Mouse (Mus musculus) skeletal muscle tissue, adult 2 months (tissue): Measurements from ENCODE around the gene Epha8.

Experiments used
- DNase-seq: peaks from one replicate; pipeline ENCODE4 v3.0.0-alpha.2; 2012; ENCODE audit warnings: low read depth, low spot score

Epha8 gene

DNA sequence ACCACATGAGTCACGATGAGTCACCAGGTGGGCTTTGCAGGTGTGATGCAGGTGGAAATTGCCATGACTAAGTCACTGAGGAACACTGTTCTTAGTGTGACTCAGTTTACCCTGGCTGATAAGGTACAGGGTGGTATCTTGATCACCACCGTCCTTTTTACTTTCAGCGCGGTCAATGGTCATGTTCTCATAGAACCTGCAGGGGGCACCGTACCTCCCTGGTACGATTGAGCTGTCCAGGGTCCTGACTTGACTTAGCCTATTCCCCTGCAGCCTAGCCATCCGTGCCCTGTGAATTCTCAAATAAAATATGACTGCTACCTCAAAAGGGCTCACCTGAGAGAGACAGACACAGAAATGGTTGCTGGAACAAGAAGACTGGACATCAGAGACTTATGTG, 49.6 kb downstream of the Epha8 start:
- peak; percentile 31 for DNase-seq

GRCm38 (mm10) chr4:136904767-136905539, 51.7 kb downstream of the Epha8 start:
- no peak for DNase-seq

GRCm38 (mm10) chr4:136899154-136899553, 57.5 kb downstream of the Epha8 start:
- DNase-seq: no peak

DNA sequence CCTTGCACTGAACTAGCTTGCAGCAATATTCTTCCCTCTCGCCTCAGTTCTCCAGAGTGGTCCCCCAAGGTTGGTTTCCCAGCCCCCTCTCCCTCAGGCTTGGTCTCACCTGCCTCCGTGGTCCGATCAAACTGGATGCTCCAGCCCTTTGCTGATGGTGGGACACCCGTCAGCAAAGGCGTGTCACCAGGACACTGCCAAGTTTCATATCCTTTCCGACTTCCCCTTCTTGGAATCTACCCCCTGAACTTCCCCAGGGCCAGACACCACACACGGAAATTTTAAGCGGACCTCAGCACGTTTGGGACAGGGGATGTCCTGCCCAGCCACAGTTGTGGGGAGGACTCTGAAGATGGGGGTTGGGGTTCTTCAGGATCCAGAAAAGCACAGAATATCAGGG, 58.0 kb downstream of the Epha8 start, which contains the start of gene C1qa:
C1qa (minus strand) TSS at position 167 of the 400 bp plus-strand sequence.
- DNase-seq: peak; percentile 42

DNA sequence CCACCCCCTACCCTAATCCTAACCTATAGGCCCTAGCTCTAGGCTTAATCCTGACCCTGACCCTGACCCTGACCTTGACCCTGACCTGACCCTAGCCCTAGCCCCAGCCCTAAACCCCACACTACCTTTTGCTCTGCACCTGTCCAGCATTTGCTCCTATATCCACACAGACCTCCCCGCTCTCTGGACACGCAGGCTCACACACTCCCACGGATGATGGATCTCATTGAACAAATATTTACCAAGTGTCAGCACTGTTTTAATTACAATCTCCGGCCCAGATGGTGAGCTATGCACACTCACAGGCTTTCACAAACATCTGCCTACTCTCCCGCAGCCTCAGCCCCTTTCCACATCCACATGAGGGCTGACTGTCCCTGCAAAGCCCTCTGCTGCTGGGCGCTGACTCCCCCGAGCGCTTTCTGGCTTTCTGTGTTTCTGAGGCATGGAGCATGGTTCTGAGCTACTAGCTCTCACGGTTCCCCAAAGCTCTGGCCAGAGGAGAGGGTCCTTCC, 58.5 kb downstream of the Epha8 start:
- DNase-seq: no peak

DNA sequence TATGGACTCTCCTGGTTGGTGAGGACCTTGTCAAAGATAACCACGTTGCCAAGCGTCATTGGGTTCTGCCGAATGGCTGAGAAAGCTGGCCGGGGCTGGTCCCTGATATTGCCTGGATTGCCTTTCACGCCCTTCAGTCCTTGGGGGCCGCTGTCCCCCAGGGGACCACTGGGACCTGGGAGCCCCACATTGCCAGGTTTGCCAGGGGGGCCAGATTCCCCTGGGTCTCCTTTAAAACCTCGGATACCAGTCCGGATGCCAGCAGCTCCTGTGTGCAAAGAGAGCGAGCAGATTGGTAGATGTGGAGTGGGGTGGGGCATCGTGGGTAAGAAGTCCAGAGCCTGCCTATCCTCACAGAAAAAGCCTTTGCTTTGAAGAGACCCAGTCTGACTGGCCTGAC, 60.2 kb downstream of the Epha8 start:
- no peak for DNase-seq

GRCm38 (mm10) chr4:136895861-136896260, 60.8 kb downstream of the Epha8 start:
- no peak for DNase-seq

GRCm38 (mm10) chr4:136894821-136895220, 61.8 kb downstream of the Epha8 start:
- DNase-seq: no peak

DNA sequence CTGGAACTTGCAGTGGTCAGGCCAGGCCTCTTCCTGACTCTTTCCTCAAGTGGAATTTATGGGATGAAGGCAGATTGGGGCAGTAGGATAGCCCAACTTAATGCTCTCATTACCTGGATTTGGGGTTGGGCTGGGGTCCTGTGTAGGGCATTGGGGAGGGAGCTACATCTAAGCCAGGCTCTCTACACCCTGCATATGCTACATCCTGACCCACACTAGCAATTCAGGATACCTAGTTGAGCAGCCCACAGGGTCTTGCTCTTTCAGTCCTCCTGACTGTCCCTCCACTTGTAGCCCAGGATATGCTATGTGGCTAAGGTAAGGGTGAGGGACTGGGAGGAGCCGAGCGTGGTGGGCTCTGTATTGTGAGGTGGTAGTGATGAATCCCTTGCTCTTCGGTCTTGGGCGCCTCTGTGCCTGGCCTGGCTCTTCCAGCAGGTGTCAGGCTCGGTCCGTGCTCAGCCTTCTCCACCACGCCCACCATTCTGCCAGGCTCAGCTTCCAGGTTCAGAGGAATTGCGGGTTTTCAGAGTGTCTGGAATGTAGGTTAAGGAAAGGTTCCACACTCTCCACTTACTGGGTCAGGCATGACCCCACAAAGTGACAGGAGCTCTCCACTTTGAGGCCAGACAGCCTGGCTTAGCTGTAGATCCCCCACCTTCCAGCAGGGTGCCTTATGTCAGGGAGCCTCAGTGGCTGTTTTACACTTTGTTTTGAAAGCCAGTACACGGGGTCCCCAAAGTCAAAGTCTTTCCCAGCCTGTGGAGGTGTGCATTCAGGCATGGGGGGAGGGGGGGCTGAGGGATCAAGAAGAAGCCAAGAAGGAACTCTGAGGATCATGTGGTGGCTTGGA, 62.7 kb downstream of the Epha8 start:
- no peak for DNase-seq

- DNase-seq: peak; percentile 58
These were observed 63.8 kb downstream of the Epha8 start, which contains the start of gene C1qc for GRCm38 (mm10) chr4:136892811-136893210. TSS of gene C1qc (minus strand) at chr4:136893065.

DNA sequence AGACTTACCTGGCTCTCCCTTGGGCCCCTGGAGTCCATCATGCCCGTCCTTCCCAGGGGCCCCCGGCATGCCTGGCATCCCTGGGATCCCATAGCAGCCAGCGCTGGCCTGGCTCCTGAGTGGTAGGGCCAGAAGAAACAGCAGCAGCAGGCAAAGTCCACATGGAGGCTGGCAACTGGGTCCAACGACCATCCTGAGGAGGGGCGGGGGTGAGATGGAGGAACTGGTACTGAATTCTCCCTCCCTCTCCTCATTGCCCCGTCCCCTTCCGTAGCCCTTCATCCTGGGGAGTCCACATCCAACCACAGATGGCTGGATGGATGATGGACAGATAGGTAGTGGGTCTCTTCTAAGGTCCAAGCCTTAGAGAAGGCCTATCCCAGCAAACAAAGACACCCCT, 64.2 kb downstream of the Epha8 start:
- DNase-seq: no peak

DNA sequence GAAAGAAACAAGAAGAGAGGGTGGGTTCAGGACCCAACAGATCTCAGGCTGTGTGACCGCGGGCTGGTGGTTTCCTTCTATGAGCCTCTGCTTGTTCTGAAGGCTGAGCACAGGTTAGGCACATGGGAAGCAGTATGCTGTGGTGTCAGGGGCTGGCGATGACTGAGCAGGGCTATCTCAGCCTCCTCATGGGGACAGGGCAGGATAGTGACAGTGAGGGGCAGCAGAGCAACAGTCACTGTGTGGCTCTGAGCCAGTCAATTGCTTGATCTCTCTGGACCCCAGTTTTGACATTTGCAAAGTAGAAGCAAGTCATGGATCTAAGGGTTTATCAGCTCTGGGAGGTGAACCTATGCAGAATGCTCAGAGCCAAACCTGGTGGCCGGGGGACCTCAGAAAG, 65.5 kb downstream of the Epha8 start:
- no peak for DNase-seq

GRCm38 (mm10) chr4:136889981-136890380, 66.6 kb downstream of the Epha8 start:
- no peak for DNase-seq

GRCm38 (mm10) chr4:136887714-136888113, 68.9 kb downstream of the Epha8 start:
- no peak for DNase-seq

GRCm38 (mm10) chr4:136886101-136886500, 70.5 kb downstream of the Epha8 start, which contains the start of gene C1qb:
TSS of gene C1qb (minus strand) at chr4:136886187.
- peak; percentile 68 for DNase-seq
